Mouse (Mus musculus): ENCODE results near the gene Slc37a1. TPM values are rescaled to one million over a fixed set of nuclear protein-coding genes. Genes with fewer than 3 reads are reported as not detected.

Gene Slc37a1
- polyA plus RNA-seq, 1 experiment from 2014 or later = 13.4 TPM

GRCm38 (mm10) chr17:31281830-31282686 is 4.5 kb upstream of the Slc37a1 start:
- no peak for ATAC-seq (ENCODE audit: low FRiP score, low read depth)
- no peaks in the 10 kb centered on the region for H3K9me3 ChIP-seq
- H3K9ac ChIP-seq = no peak overlapping the region
- H3K27ac ChIP-seq (replicated peaks) = no peak overlapping the region
- H3K27me3 ChIP-seq = no peaks in the 10 kb centered on the region
- WGBS = 41% methylated on average over 19 of the region's 19 CpGs
- no peak overlapping the region for H3K4me3 ChIP-seq
- H3K36me3 ChIP-seq = no peaks in the 10 kb centered on the region
- H3K4me2 ChIP-seq = peak overlapping the region; percentile 13; the same call in 1 of the 2 replicates
- peaks cover 12% of the 10 kb centered on the region for H3K4me1 ChIP-seq (replicated peaks)

GRCm38 (mm10) chr17:31282687-31283053 is 3.9 kb upstream of the Slc37a1 start:
- H3K4me3 ChIP-seq = no peak overlapping the region
- H3K4me1 ChIP-seq (replicated peaks) = peaks cover 7% of the 10 kb centered on the region
- H3K36me3 ChIP-seq = no peaks in the 10 kb centered on the region
- WGBS = 10% methylated on average over 7 of the region's 7 CpGs
- H3K27ac ChIP-seq (replicated peaks) = no peak overlapping the region
- peak overlapping the region; percentile 13; the same call in 1 of the 2 replicates for H3K4me2 ChIP-seq
- H3K9me3 ChIP-seq = no peaks in the 10 kb centered on the region
- H3K9ac ChIP-seq = no peak overlapping the region
- H3K27me3 ChIP-seq = no peaks in the 10 kb centered on the region
- ATAC-seq (ENCODE audit: low FRiP score, low read depth) = no peak

GRCm38 (mm10) chr17:31285867-31286266 is 725 bp upstream of the Slc37a1 start:
- ATAC-seq (ENCODE audit: low FRiP score, low read depth) = no peak
- no peak overlapping the region for H3K27ac ChIP-seq (replicated peaks)
- no peak overlapping the region for H3K9ac ChIP-seq
- no peaks in the 10 kb centered on the region for H3K27me3 ChIP-seq
- H3K4me1 ChIP-seq (replicated peaks) = peaks cover 10% of the 10 kb centered on the region
- no peaks in the 10 kb centered on the region for H3K9me3 ChIP-seq
- H3K36me3 ChIP-seq = no peaks in the 10 kb centered on the region
- WGBS = 81% methylated on average over 2 of the region's 2 CpGs
- H3K4me2 ChIP-seq = no peak overlapping the region
- no peak overlapping the region for H3K4me3 ChIP-seq

GRCm38 (mm10) chr17:31287216-31287615 is 624 bp downstream of the Slc37a1 start:
- no peak overlapping the region for H3K4me2 ChIP-seq
- 91% methylated on average over 3 of the region's 3 CpGs for WGBS
- no peak overlapping the region for H3K4me3 ChIP-seq
- H3K9ac ChIP-seq = no peak overlapping the region
- H3K9me3 ChIP-seq = no peaks in the 10 kb centered on the region
- H3K36me3 ChIP-seq = no peaks in the 10 kb centered on the region
- peaks cover 10% of the 10 kb centered on the region for H3K4me1 ChIP-seq (replicated peaks)
- no peak overlapping the region for H3K27ac ChIP-seq (replicated peaks)
- no peak for ATAC-seq (ENCODE audit: low FRiP score, low read depth)
- no peaks in the 10 kb centered on the region for H3K27me3 ChIP-seq

GRCm38 (mm10) chr17:31288999-31289726 is 2.6 kb downstream of the Slc37a1 start:
- H3K9me3 ChIP-seq = no peaks in the 10 kb centered on the region
- no peak for ATAC-seq (ENCODE audit: low FRiP score, low read depth)
- 62% methylated on average over 7 of the region's 7 CpGs for WGBS

GRCm38 (mm10) chr17:31290311-31290710 is 3.7 kb downstream of the Slc37a1 start:
- Histone ChIP-seq H3K9me3 (no peaks in the 10 kb centered on the region), H3K4me2 (no peak overlapping the region), H3K4me1 (replicated peaks) (peaks cover 7% of the 10 kb centered on the region), H3K27ac (replicated peaks) (no peak overlapping the region), H3K9ac (no peak overlapping the region), H3K27me3 (no peaks in the 10 kb centered on the region), H3K36me3 (no peaks in the 10 kb centered on the region), H3K4me3 (no peak overlapping the region)
- ATAC-seq (ENCODE audit: low FRiP score, low read depth) = no peak

More at GRCm38 (mm10) chr17:31288999-31289726, 2.6 kb downstream of the Slc37a1 start:
- H3K36me3 ChIP-seq = no peaks in the 10 kb centered on the region
- H3K27ac ChIP-seq (replicated peaks) = no peak overlapping the region
- no peaks in the 10 kb centered on the region for H3K27me3 ChIP-seq
- H3K4me3 ChIP-seq = no peak overlapping the region
- no peak overlapping the region for H3K9ac ChIP-seq
- no peak overlapping the region for H3K4me2 ChIP-seq
- 0 out of 2 replicates have a peak, but pooled peaks cover 4% of the 10 kb centered on the region for H3K4me1 ChIP-seq (replicated peaks)

GRCm38 (mm10) chr17:31290859-31291258 is 4.3 kb downstream of the Slc37a1 start:
- no peak overlapping the region for H3K9ac ChIP-seq
- WGBS = 63% methylated on average over 6 of the region's 6 CpGs
- H3K27me3 ChIP-seq = no peaks in the 10 kb centered on the region
- no peaks in the 10 kb centered on the region for H3K36me3 ChIP-seq
- H3K27ac ChIP-seq (replicated peaks) = no peak overlapping the region
- no peak overlapping the region for H3K4me3 ChIP-seq
- peaks cover 12% of the 10 kb centered on the region for H3K4me1 ChIP-seq (replicated peaks)
- H3K4me2 ChIP-seq = no peak overlapping the region
- H3K9me3 ChIP-seq = no peaks in the 10 kb centered on the region
- no peak for ATAC-seq (ENCODE audit: low FRiP score, low read depth)

GRCm38 (mm10) chr17:31294363-31295214 is 8.0 kb downstream of the Slc37a1 start:
- H3K27ac ChIP-seq (replicated peaks) = no peak overlapping the region
- WGBS = 87% methylated on average over 15 of the region's 15 CpGs
- peak overlapping the region; percentile 94; the same call in 1 of the 2 replicates for H3K4me2 ChIP-seq
- no peak overlapping the region for H3K9ac ChIP-seq
- peaks cover 30% of the 10 kb centered on the region for H3K4me1 ChIP-seq (replicated peaks)
- H3K4me3 ChIP-seq = 0 out of 2 replicates have a peak overlapping the region, but pooled peaks have one; percentile 60
- H3K27me3 ChIP-seq = no peaks in the 10 kb centered on the region
- no peaks in the 10 kb centered on the region for H3K36me3 ChIP-seq
- ATAC-seq (ENCODE audit: low FRiP score, low read depth) = no peak
- no peaks in the 10 kb centered on the region for H3K9me3 ChIP-seq

GRCm38 (mm10) chr17:31295215-31295891 is 8.8 kb downstream of the Slc37a1 start:
- H3K4me3 ChIP-seq = peak overlapping the region; percentile 60
- H3K4me2 ChIP-seq = peak overlapping the region; percentile 94
- peak overlapping the region; percentile 78 for H3K27ac ChIP-seq (replicated peaks)
- H3K27me3 ChIP-seq = no peaks in the 10 kb centered on the region
- no peaks in the 10 kb centered on the region for H3K9me3 ChIP-seq
- no peaks in the 10 kb centered on the region for H3K36me3 ChIP-seq
- ATAC-seq (ENCODE audit: low FRiP score, low read depth) = 0 out of 2 replicates have a peak, but pooled peaks have one; percentile 15
- 16% methylated on average over 25 of the region's 25 CpGs for WGBS
- H3K9ac ChIP-seq = peak overlapping the region; percentile 75
- peaks cover 30% of the 10 kb centered on the region for H3K4me1 ChIP-seq (replicated peaks)

GRCm38 (mm10) chr17:31295892-31296781 is 9.5 kb downstream of the Slc37a1 start:
- Histone ChIP-seq H3K9me3 (no peaks in the 10 kb centered on the region), H3K9ac (peak overlapping the region; percentile 75), H3K4me1 (replicated peaks) (peaks cover 30% of the 10 kb centered on the region), H3K4me3 (peak overlapping the region; percentile 60), H3K27me3 (no peaks in the 10 kb centered on the region), H3K27ac (replicated peaks) (peak overlapping the region; percentile 78), H3K4me2 (peak overlapping the region; percentile 94), H3K36me3 (no peaks in the 10 kb centered on the region)
- ATAC-seq (ENCODE audit: low FRiP score, low read depth) = peak; percentile 73
- under 1% methylated on average over 64 of the region's 68 CpGs for WGBS

Data from hindbrain, embryonic 15.5 days (tissue).